Mouse (Mus musculus) spleen, adult 2 months (tissue): ENCODE measurements at regions not wholly inside any gene's neighbourhood (a gene's known extent, or its start where the extent isn't known, plus 50 kb on each side); places are given as distances from the start of the nearest gene placed in this dataset.

ENCODE experiments used
- DNase-seq, 2 experiments: peaks; one replicate each; pipeline versions ENCODE4 v3.0.0 to v3.0.0-alpha.2; 2012 to 2021; ENCODE audit warnings: low spot score in 2 of 2, low read depth in 1 of 2
- H3K27ac ChIP-seq: fragments of 200-500 bp; 2 replicates; pipeline ENCODE4 v1.5.1; 2012; ENCODE audit warnings: low read length, inconsistent platforms; ENCODE audit not compliant: insufficient read depth
- H3K27me3 ChIP-seq: fragments of 200-500 bp; 2 replicates; pipeline ENCODE4 v1.6.1; 2012; ENCODE audit warnings: mild to moderate bottlenecking, moderate library complexity, low read length, inconsistent platforms; ENCODE audit not compliant: control insufficient read depth, insufficient read depth
- H3K36me3 ChIP-seq: fragments of 200-500 bp; 2 replicates; pipeline ENCODE4 v1.6.1; 2012; ENCODE audit warnings: mild to moderate bottlenecking, low read length, inconsistent platforms; ENCODE audit not compliant: control insufficient read depth, insufficient read depth
- H3K4me1 ChIP-seq: fragments of 200-500 bp; 2 replicates; pipeline ENCODE4 v1.6.1; 2011; ENCODE audit warnings: inconsistent platforms; ENCODE audit not compliant: control insufficient read depth, insufficient read depth, insufficient read length
- H3K4me3 ChIP-seq: fragments of 200-500 bp; 2 replicates; pipeline ENCODE4 v1.5.1; 2011; ENCODE audit warnings: mild to moderate bottlenecking, inconsistent platforms; ENCODE audit not compliant: insufficient read depth, insufficient read length; ENCODE audit errors: extremely low read depth
- CTCF ChIP-seq: fragments of 200-500 bp; IDR thresholded peaks from 2 replicates; pipeline ENCODE4 v1.5.1; 2011; ENCODE audit warnings: mild to moderate bottlenecking, inconsistent platforms; ENCODE audit not compliant: insufficient read depth, insufficient read length, insufficient replicate concordance; ENCODE audit errors: extremely low read depth
- POLR2A ChIP-seq: fragments of 200-500 bp; IDR thresholded peaks from 2 replicates; pipeline ENCODE4 v1.6.1; 2011; ENCODE audit warnings: low read depth, low read length, inconsistent platforms
- WGBS: fragments of 180-500 bp; shearing (Covaris S2); methylation state at CpG from one replicate; pipeline ENCODE4 v1.1.7; 2018; 5-methylcytosine and 5-hydroxymethylcytosine counted together

DNA sequence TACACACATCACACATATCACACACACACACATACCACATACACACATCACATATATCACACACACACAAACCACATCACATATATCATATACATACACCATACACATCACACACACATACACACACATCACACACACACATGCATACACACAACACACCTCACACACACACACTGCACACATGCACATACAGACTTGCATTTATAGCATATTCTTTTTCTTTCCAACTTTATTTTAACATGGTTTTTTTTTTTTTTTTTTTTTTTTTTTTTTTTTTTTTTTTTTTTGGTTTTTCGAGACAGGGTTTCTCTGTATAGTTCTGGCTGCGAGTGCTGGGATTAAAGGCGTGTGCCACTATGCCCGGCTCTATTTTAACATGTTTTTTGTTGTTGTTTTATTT, 119.6 kb upstream of the Zfp706 start:
- no peaks in the 10 kb centered on the region for H3K27me3 ChIP-seq
- H3K27ac ChIP-seq: no peak overlapping the region
- DNase-seq: no peak
- no peak overlapping the region for H3K4me3 ChIP-seq
- H3K4me1 ChIP-seq: no peaks in the 10 kb centered on the region
- 73% methylated on average over 4 of the region's 4 CpGs for WGBS
- TF ChIP-seq POLR2A: no peak
- H3K36me3 ChIP-seq: no peaks in the 10 kb centered on the region

DNA sequence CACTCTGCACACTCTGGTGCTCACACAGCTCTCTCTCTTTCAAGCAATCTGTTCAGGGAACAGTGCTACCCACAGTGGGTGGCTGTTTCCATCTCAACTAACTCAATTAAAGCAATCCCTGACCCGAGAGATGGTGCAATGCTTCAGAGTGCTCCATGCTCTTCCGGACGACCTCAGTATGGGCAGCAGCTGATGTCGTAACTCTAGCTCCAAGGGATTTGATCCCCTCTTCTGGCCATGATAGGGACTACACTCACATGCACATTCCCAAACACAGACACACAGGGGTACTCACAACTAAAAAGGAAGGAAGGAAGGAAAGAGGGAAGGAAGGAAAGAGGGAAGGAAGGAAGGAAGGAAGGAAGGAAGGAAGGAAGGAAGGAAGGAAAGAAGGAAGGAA, 118.2 kb upstream of the Zfp706 start:
- 88% methylated on average over 4 of the region's 4 CpGs for WGBS
- no peak for TF ChIP-seq POLR2A
- no peak for TF ChIP-seq CTCF
- no peak overlapping the region for H3K27ac ChIP-seq
- H3K4me1 ChIP-seq: no peaks in the 10 kb centered on the region
- H3K27me3 ChIP-seq: no peaks in the 10 kb centered on the region
- no peaks in the 10 kb centered on the region for H3K36me3 ChIP-seq
- no peak overlapping the region for H3K4me3 ChIP-seq
- DNase-seq: no peak

DNA sequence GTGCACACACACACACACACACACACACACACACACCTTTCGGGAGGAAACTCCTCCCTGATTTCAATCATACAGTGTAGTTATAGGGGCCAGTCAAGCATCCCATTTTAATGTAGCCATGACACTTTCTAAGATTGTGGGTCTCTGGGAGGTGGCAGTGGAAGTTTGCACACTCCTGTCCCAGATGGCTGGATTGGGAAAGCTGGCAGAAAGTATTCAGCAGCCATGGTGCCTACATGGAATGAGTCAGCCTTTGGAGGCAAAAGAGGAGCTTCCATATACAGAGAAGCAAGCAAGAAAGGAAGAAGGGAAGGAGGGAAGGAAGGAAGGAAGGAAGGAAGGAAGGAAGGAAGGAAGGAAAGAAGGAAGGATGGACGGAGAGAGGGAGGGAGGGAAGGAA, 117.4 kb upstream of the Zfp706 start:
- no peaks in the 10 kb centered on the region for H3K27me3 ChIP-seq
- TF ChIP-seq POLR2A (no peak), CTCF (no peak)
- no peaks in the 10 kb centered on the region for H3K36me3 ChIP-seq
- no peak overlapping the region for H3K4me3 ChIP-seq
- no peaks in the 10 kb centered on the region for H3K4me1 ChIP-seq
- WGBS: 72% methylated on average over 2 of the region's 2 CpGs
- DNase-seq: no peak
- H3K27ac ChIP-seq: no peak overlapping the region

DNA sequence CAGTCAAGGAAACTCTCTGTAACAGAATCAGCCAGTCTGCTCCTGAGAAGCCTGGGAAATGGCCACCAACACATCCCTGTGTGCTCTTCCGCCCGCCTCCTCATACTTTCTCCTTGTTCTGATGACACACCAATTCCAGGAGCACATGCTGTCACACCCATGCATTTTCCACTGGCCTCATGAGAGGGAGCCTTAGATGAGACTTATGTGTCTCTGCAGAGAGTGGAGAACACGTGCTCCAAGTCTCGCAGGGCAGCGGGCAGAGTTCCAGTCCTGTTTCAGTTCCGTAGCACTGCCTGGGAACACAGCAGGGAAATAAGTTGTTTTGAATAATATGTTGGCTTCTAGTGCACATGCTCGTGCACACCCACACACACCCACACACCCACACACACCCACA, 116.7 kb upstream of the Zfp706 start:
- H3K36me3 ChIP-seq: no peaks in the 10 kb centered on the region
- no peak overlapping the region for H3K4me3 ChIP-seq
- TF ChIP-seq POLR2A (no peak), CTCF (no peak)
- DNase-seq: no peak
- no peak overlapping the region for H3K27ac ChIP-seq
- no peaks in the 10 kb centered on the region for H3K27me3 ChIP-seq
- H3K4me1 ChIP-seq: no peaks in the 10 kb centered on the region
- WGBS: 92% methylated on average over 7 of the region's 7 CpGs

DNA sequence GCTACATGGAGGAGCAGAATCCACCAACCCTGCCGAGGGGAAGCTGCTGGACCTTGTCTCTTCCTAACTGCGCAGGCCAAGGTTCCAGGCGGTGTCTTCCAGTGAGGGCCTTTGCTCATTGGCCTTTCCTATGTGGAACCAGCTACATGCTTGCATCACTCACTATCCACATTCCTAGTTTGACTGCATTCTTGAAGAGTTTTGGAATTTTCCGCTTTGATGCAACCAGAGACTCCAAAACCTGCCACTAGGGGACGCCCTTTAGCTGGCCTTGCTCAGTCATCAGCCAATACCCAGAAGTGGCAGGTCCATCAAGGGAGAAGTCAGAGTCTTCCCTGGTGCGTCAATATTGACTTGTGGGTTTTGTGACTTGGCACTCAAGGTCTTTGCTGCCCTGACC, 112.8 kb upstream of the Zfp706 start:
- no peaks in the 10 kb centered on the region for H3K27me3 ChIP-seq
- TF ChIP-seq POLR2A (no peak), CTCF (peak; percentile 70; the same call in 1 of the 2 replicates)
- H3K4me1 ChIP-seq: no peaks in the 10 kb centered on the region
- DNase-seq: peak in 1 of 2 experiments; percentile 42
- H3K4me3 ChIP-seq: no peak overlapping the region
- H3K27ac ChIP-seq: no peak overlapping the region
- 33% methylated on average over 6 of the region's 6 CpGs for WGBS
- no peaks in the 10 kb centered on the region for H3K36me3 ChIP-seq

DNA sequence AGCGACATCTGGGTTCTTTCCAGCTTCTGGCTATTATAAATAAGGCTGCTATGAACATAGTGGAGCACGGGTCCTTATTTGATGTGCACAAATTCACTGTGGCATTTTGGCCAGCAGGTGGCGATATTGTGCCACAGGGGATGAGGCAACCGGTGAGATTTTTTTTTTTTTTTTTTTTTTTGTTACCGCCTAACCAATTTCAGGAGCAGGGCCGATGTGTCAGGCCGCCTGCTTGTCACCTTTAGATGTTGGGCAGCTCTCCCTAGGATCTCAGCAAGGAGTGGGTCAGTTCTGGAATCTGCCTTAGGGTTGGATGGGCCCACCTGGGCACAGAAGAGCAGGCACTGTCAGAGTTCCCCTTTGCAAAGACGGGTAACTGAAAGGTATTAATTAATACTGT, 106.5 kb upstream of the Zfp706 start:
- 18% methylated on average over 8 of the region's 8 CpGs for WGBS
- Histone ChIP-seq H3K27ac (no peak overlapping the region), H3K36me3 (no peaks in the 10 kb centered on the region), H3K4me3 (no peak overlapping the region), H3K27me3 (0 out of 2 replicates have a peak, but pooled peaks cover 2% of the 10 kb centered on the region), H3K4me1 (no peaks in the 10 kb centered on the region)
- TF ChIP-seq POLR2A (no peak), CTCF (peak; percentile 55; the same call in 1 of the 2 replicates)
- DNase-seq: peak; percentile 44 to 53

DNA sequence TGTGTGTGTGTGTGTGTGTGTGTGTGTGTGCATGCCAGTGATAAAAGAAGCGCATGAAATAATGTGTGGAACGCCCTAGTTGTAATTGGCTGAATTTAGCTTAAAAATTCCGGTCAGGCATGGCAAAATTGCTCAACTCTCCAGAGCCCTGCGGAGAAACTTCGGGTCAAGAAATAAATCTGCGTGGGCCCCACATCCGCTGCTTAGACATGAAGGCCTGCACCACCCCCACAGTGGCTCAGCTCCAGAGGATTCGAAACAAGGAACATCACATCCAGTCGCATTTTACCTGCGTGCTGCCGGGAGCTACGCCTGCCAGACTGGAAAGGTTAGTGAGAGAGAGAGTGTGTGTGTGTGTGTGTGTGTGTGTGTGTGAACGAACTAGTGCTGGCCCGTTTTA, 102.9 kb upstream of the Zfp706 start:
- 95% methylated on average over 14 of the region's 14 CpGs for WGBS
- TF ChIP-seq CTCF: no peak
- no peak for TF ChIP-seq POLR2A
- no peak for DNase-seq
- no peak overlapping the region for H3K27ac ChIP-seq
- 0 out of 2 replicates have a peak, but pooled peaks cover 2% of the 10 kb centered on the region for H3K27me3 ChIP-seq
- H3K36me3 ChIP-seq: no peaks in the 10 kb centered on the region
- no peak overlapping the region for H3K4me3 ChIP-seq
- no peaks in the 10 kb centered on the region for H3K4me1 ChIP-seq
